Mouse (Mus musculus) ES-E14 (cell line): Measurements from ENCODE around the gene Efna1. TPM values are rescaled to one million over a fixed set of nuclear protein-coding genes. Genes with fewer than 3 reads are reported as not detected.

Experiments used
- DNase-seq: peaks from one replicate; pipeline ENCODE4 v3.0.0-alpha.2; 2013; ENCODE audit warnings: low read depth, low spot score
- H3K27ac ChIP-seq: 2 replicates; pipeline ENCODE4 v1.5.1; 2012; ENCODE audit warnings: low read depth, mild to moderate bottlenecking, low read length, moderate library complexity, mixed read lengths; ENCODE audit not compliant: poor library complexity, insufficient read depth, severe bottlenecking
- H3K36me3 ChIP-seq: 2 replicates; pipeline ENCODE4 v1.6.1; 2012; ENCODE audit warnings: mild to moderate bottlenecking, low read length, moderate library complexity, mixed read lengths; ENCODE audit not compliant: control insufficient read depth, poor library complexity, insufficient read depth, severe bottlenecking
- H3K4me1 ChIP-seq, 2 experiments: fragments of 150-350 bp in 1 of 2; sonication (generic) in 1 of 2; 2 replicates each; pipeline ENCODE4 v1.6.1; 2012; ENCODE audit warnings: low read length in 2 of 2, mild to moderate bottlenecking in 1 of 2, mixed read lengths in 1 of 2; ENCODE audit not compliant: control insufficient read depth in 2 of 2, insufficient read depth in 2 of 2, poor library complexity in 1 of 2
- H3K4me3 ChIP-seq, 2 experiments: fragments of 150-350 bp in 1 of 2; sonication (generic) in 1 of 2; 2 replicates each; pipeline ENCODE4 v1.5.1; 2012; ENCODE audit warnings: low read length in 2 of 2, low read depth in 1 of 2, mild to moderate bottlenecking in 1 of 2, mixed read lengths in 1 of 2; ENCODE audit not compliant: insufficient read depth in 1 of 2, poor library complexity in 1 of 2, severe bottlenecking in 1 of 2
- H3K9ac ChIP-seq: 2 replicates; pipeline ENCODE4 v1.6.1; 2012; ENCODE audit warnings: low read depth, mild to moderate bottlenecking, low read length, mixed read lengths; ENCODE audit not compliant: poor library complexity, insufficient read depth, severe bottlenecking
- H3K9me3 ChIP-seq: fragments of 150-350 bp; sonication (generic); 2 replicates; pipeline ENCODE4 v1.6.1; 2012; ENCODE audit warnings: low read depth, mild to moderate bottlenecking, low read length; ENCODE audit not compliant: control insufficient read depth, insufficient read depth
- CHD2 ChIP-seq: IDR thresholded peaks from 2 replicates; pipeline ENCODE4 v1.6.1; 2014; ENCODE audit warnings: mild to moderate bottlenecking, low read depth, low read length, inconsistent platforms
- HCFC1 ChIP-seq: IDR thresholded peaks from 2 replicates; pipeline ENCODE4 v1.6.1; 2012; ENCODE audit warnings: low read length, inconsistent platforms, borderline replicate concordance; ENCODE audit not compliant: insufficient read depth
- MAFK ChIP-seq: IDR thresholded peaks from 2 replicates; pipeline ENCODE4 v1.6.1; 2014; ENCODE audit warnings: mild to moderate bottlenecking, low read depth, low read length, inconsistent platforms; ENCODE audit not compliant: insufficient read depth
- ZC3H11A ChIP-seq: IDR thresholded peaks from 2 replicates; pipeline ENCODE4 v1.6.1; 2012; ENCODE audit warnings: low read depth, mild to moderate bottlenecking, inconsistent platforms, low read length, borderline replicate concordance
- ZNF384 ChIP-seq: IDR thresholded peaks from 2 replicates; pipeline ENCODE4 v1.6.1; 2012; ENCODE audit warnings: low read depth, low read length, inconsistent platforms
- in situ Hi-C, 2 experiments: fragments of 600-800 bp; cut with MboI; formaldehyde crosslinking; loops; one replicate each; pipeline ENCODE4 v1.15.1; 2025; ENCODE audit warnings: low sequenced_read_pairs in 2 of 2, inconsistent platforms in 1 of 2; ENCODE audit not compliant: unreplicated experiment in 2 of 2
- total RNA-seq: library from RNA; depleted of rRNA; stranded (reverse); fragments of 300-350 nt; gene quantifications from 2 replicates; pipeline ENCODE4 v1.2.3, GENCODE M21; 2012

The Efna1 gene
- total RNA-seq, 1 experiment: 2.1 TPM

DNA sequence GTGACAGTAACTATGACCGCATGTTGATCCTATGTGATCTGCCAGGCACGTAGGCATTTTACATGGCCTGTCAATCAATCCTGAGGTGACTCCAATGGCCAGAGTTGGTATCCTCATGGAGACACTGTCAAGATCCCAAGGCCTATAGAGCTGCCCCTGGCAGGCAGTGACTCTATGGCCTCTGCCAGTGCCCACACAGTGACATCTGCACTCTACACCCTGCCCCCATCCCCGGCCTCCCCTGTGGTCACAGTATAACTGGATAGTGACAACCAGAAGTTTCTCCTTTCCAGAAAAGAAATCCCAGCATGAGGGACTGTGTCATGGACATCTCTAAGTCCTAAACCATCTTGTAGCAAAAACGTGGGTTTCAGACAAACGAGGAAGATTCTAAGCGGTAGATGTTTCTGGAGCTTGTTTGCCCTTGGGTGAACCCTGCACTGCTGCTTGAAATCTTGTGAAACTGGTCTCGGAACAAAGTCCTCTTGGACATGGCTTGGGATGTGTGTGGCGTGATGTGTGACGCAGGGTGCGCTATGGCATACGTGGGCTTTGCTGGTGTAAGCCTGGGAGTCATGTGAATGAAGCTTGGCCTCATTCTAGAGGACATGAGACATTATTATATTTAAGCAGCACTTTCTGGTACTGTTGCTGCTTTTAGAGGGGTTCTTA lies 12.4 kb upstream of the Efna1 start:
- no peak for DNase-seq
- H3K9me3 ChIP-seq: no peaks in the 10 kb centered on the region

DNA sequence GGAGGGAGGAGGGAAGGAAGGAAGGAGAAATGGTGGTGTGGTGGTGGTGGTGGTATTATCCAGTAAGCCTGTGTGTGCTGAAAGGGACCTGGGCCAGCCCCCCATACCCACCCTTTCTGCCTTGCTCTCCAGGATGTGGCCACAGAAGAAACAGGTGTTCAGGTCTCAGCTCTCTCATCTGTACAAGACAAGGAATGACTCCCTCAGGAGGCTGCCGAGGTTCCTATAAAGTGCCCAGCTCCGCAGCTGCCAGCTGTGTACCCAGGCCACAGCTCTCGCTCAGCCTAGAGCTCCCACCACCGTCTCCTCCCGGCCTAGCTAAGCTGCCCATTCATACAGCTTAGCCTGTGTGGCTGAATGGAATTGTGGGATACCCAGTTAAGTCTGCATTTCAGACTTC lies 11.4 kb upstream of the Efna1 start:
- Histone ChIP-seq H3K36me3 (no peaks in the 10 kb centered on the region), H3K9me3 (no peaks in the 10 kb centered on the region), H3K4me1 (peaks cover 0 to 3% of the 10 kb centered on the region in 2 experiments; a peak in 1 of 4 replicates), H3K27ac (no peak overlapping the region), H3K9ac (no peak overlapping the region), H3K4me3 (no peak overlapping the region)
- TF ChIP-seq HCFC1: no peak
- TF ChIP-seq ZC3H11A: no peak
- no peak for TF ChIP-seq MAFK
- TF ChIP-seq CHD2: no peak
- TF ChIP-seq ZNF384: no peak
- in situ Hi-C loops: no loop called here
- DNase-seq: no peak

More for the DNA sequence above, 12.4 kb upstream of the Efna1 start:
- no peak overlapping the region for H3K9ac ChIP-seq
- H3K4me1 ChIP-seq: no peaks in the 10 kb centered on the region
- TF ChIP-seq MAFK: no peak
- no peak for TF ChIP-seq ZNF384
- TF ChIP-seq ZC3H11A: no peak
- no peak for TF ChIP-seq HCFC1
- no peak for TF ChIP-seq CHD2
- H3K4me3 ChIP-seq: no peak overlapping the region
- no peaks in the 10 kb centered on the region for H3K36me3 ChIP-seq
- H3K27ac ChIP-seq: no peak overlapping the region
- in situ Hi-C loops: no loop called here

DNA sequence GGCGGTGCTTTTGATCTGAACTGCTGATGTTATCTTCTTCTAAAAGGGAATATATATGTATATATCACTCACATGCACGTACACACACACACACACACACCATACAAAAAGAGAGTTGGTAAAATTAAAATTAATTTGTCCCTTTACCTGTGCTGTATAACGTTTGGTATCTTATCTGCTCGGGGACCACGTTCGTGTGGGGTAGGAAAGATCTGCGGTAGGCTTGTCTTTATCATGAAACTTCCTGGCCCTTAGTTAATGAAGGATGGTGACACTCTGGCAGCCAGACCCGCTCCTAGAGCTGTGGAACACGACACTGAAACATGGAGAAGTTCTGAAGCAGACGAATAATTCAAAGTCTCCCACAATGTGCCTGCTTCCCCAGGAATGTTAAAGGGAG lies 10.9 kb upstream of the Efna1 start:
- Histone ChIP-seq H3K27ac (no peak overlapping the region), H3K4me3 (no peak overlapping the region), H3K4me1 (peaks cover 0 to 6% of the 10 kb centered on the region in 2 experiments; a peak in 1 of 4 replicates), H3K36me3 (no peaks in the 10 kb centered on the region), H3K9ac (no peak overlapping the region), H3K9me3 (no peaks in the 10 kb centered on the region)
- no peak for DNase-seq
- TF ChIP-seq HCFC1: no peak
- no peak for TF ChIP-seq MAFK
- no peak for TF ChIP-seq ZNF384
- TF ChIP-seq ZC3H11A: no peak
- in situ Hi-C loops: no loop called here

DNA sequence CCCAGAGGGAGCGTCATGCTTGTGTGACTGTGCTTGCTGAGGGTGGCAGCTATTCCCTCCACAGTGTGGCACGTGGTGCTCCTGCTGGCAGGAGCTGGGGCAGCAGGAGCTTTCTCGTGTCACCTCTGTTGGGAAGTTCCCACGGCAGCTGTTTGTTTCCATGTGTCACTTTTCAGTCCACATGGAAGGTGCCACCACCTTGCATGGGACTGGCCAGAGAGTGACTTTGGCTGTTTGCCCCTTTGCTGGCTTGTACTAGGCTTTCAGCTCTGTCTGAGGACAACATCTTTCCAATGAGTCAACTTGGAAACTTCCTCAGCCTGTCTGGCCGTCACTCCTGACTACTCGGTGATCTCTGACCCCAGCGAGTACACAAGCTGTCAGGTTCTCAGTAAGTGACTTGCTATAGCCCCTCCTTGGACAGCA lies 7.6 kb upstream of the Efna1 start:
- no peak overlapping the region for H3K27ac ChIP-seq
- DNase-seq: no peak
- TF ChIP-seq CHD2 (no peak), HCFC1 (no peak), ZC3H11A (no peak), MAFK (no peak), ZNF384 (no peak)
- H3K9me3 ChIP-seq: no peaks in the 10 kb centered on the region
- H3K4me3 ChIP-seq: no peak overlapping the region
- in situ Hi-C loops: no loop called here
- no peaks in the 10 kb centered on the region for H3K36me3 ChIP-seq
- H3K4me1 ChIP-seq: peaks cover 0 to 12% of the 10 kb centered on the region in 2 experiments; a peak in 3 of 4 replicates
- H3K9ac ChIP-seq: no peak overlapping the region

DNA sequence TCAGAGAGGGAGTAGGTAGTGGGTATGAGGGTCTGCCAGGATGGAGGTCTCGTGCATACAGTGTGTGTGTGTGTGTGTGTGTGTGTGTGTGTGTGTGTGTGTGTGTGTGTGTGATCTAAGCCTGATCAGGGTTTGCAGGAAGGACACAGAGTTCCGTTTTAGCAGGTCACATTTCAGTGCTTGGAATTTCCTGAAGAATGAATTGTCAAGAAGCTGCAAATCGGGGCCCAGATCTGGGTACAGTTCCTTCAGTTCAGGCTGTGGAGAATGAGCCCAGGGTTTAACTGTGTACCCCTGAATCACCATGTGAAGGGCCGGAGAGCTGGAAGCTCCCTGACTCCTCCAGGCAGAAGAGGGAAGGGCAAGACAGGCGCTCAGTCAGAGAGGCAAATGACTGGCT lies 6.3 kb upstream of the Efna1 start:
- in situ Hi-C loops: no loop called here
- Histone ChIP-seq H3K4me1 (peaks cover 0 to 14% of the 10 kb centered on the region in 2 experiments; a peak in 3 of 4 replicates), H3K36me3 (no peaks in the 10 kb centered on the region), H3K4me3 (no peak overlapping the region), H3K27ac (no peak overlapping the region), H3K9me3 (no peaks in the 10 kb centered on the region), H3K9ac (0 out of 2 replicates have a peak overlapping the region, but pooled peaks have one; percentile 28)
- DNase-seq: no peak
- TF ChIP-seq CHD2 (no peak), MAFK (no peak), HCFC1 (no peak), ZNF384 (no peak)
